Mouse (Mus musculus) liver, postnatal 0 days (tissue): ENCODE measurements around the gene Gnpat. TPM values are rescaled to one million over a fixed set of nuclear protein-coding genes. Genes with fewer than 3 reads are reported as not detected.

Source experiments
- ATAC-seq: fragments of 200-750 bp; cut with Nextera tagmentation; 2 replicates; pipeline ENCODE4 v1.8.0; 2017; ENCODE audit warnings: mild to moderate bottlenecking, moderate library complexity
- DNase-seq: peaks from one replicate; pipeline ENCODE4 v3.0.0-alpha.2; 2016
- H3K27ac ChIP-seq: fragments of 300-500 bp; sonication (generic); 2 replicates; pipeline ENCODE4 v1.5.1; 2014; ENCODE audit warnings: antibody characterized with exemption, moderate library complexity, mild to moderate bottlenecking, low read depth
- H3K27me3 ChIP-seq: fragments of 300-500 bp; sonication (generic); 2 replicates; pipeline ENCODE4 v1.6.1; 2014; ENCODE audit warnings: low read length, control low read depth, mixed read lengths; ENCODE audit not compliant: insufficient read depth
- H3K36me3 ChIP-seq: fragments of 300-500 bp; sonication (generic); replicated peaks from 2 replicates; pipeline ENCODE4 v1.6.1; 2014; ENCODE audit warnings: mild to moderate bottlenecking, control low read depth, low read length, moderate library complexity, mixed read lengths; ENCODE audit not compliant: insufficient read depth
- H3K4me1 ChIP-seq: fragments of 300-500 bp; sonication (generic); 2 replicates; pipeline ENCODE4 v1.6.1; 2014; ENCODE audit warnings: antibody characterized with exemption, mild to moderate bottlenecking, control low read depth; ENCODE audit not compliant: insufficient read depth
- H3K4me2 ChIP-seq: fragments of 300-500 bp; sonication (generic); 2 replicates; pipeline ENCODE4 v1.6.1; 2014; ENCODE audit warnings: low read depth, mild to moderate bottlenecking, low read length, moderate library complexity, mixed read lengths
- H3K4me3 ChIP-seq: fragments of 300-500 bp; sonication (generic); 2 replicates; pipeline ENCODE4 v1.5.1; 2014; ENCODE audit warnings: low read depth, low read length
- H3K9ac ChIP-seq: fragments of 300-500 bp; sonication (generic); replicated peaks from 2 replicates; pipeline ENCODE4 v1.6.1; 2014; ENCODE audit warnings: mild to moderate bottlenecking, moderate library complexity
- H3K9me3 ChIP-seq: fragments of 300-500 bp; sonication (generic); 2 replicates; pipeline ENCODE4 v1.6.1; 2016; ENCODE audit warnings: mild to moderate bottlenecking, control low read depth, low read length, mixed read lengths
- CTCF ChIP-seq: sonication (generic); IDR thresholded peaks from 2 replicates; pipeline ENCODE4 v1.5.1; 2016; ENCODE audit warnings: antibody characterized with exemption, low read depth
- EP300 ChIP-seq: IDR thresholded peaks from 2 replicates; pipeline ENCODE4 v1.6.1; 2016; ENCODE audit warnings: antibody characterized with exemption, low read depth, mild to moderate bottlenecking
- WGBS: fragments of 180-500 bp; shearing (Covaris S2); extraction: QIAGEN DNeasy Blood & Tissue Kit; methylation state at CpG from one replicate; pipeline ENCODE4 v1.1.7; 2014; ENCODE audit not compliant: insufficient replicate concordance; 5-methylcytosine and 5-hydroxymethylcytosine counted together
- polyA plus RNA-seq: library from polyadenylated mRNA; unstranded; fragments of >200 nt; fragmentation: Nextera tagmentation; extraction: Ambion mirVana; gene quantifications from 2 replicates; pipeline ENCODE4 v1.2.1, GENCODE M21; 2015

The Gnpat gene
- polyA plus RNA-seq, 1 experiment from 2014 or later = 24.2 TPM

DNA sequence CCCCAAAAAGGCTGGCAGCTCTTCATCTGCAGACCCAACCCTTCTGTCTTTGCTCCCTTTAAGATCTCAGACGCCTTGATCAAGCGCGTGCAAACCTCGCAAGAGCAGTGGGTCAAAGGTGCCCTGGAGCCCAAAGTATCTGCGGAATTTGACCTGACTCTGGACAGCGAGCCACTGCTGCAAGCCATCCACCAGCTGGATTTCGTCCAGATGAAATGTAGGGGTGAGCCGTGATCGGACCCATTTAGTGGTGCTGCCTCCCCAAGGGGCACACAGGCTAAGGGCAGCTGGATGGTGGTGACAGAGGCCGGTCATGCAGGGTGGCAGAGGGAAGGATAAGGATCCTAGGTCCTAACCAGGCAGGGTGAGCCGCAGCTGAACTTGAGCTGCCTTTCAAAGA, 42.7 kb upstream of the Gnpat start:
- Histone ChIP-seq H3K9ac (no peak overlapping the region), H3K4me3 (no peak overlapping the region), H3K36me3 (no peaks in the 10 kb centered on the region), H3K4me1 (no peaks in the 10 kb centered on the region), H3K4me2 (peak overlapping the region; percentile 0; the same call in 1 of the 2 replicates), H3K9me3 (peaks cover 4% of the 10 kb centered on the region; the same call in 1 of the 2 replicates), H3K27me3 (no peaks in the 10 kb centered on the region), H3K27ac (no peak overlapping the region)
- DNase-seq (no peak), ATAC-seq (peak; percentile 74)
- 52% methylated on average over 11 of the region's 11 CpGs for WGBS
- TF ChIP-seq EP300 (no peak), CTCF (no peak)

DNA sequence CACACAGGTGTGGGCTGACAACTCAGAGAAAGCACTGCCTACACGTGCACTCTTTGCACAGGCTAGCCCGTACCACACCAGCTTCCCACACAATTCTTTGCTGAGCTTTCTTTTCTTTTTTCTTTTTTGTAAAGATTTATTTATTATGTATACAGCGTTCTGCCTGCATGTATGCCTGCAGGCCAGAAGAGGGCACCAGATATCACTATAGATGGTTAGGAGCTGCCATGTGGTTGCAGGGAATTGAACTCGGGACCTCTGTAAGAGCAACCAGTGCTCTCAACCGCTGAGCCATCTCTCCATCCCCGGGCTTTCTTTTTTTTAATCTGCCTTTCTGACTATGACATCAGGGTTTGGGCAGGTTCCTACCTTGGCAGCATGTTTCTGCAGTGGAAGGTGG, 39.3 kb upstream of the Gnpat start:
- 76% methylated on average over 6 of the region's 6 CpGs for WGBS
- Histone ChIP-seq H3K27me3 (no peaks in the 10 kb centered on the region), H3K27ac (no peak overlapping the region), H3K4me2 (no peak overlapping the region), H3K36me3 (no peaks in the 10 kb centered on the region), H3K4me3 (no peak overlapping the region), H3K9me3 (no peaks in the 10 kb centered on the region), H3K4me1 (no peaks in the 10 kb centered on the region), H3K9ac (no peak overlapping the region)
- no peak for TF ChIP-seq EP300
- peak; percentile 31 for TF ChIP-seq CTCF
- ATAC-seq (no peak), DNase-seq (no peak)

DNA sequence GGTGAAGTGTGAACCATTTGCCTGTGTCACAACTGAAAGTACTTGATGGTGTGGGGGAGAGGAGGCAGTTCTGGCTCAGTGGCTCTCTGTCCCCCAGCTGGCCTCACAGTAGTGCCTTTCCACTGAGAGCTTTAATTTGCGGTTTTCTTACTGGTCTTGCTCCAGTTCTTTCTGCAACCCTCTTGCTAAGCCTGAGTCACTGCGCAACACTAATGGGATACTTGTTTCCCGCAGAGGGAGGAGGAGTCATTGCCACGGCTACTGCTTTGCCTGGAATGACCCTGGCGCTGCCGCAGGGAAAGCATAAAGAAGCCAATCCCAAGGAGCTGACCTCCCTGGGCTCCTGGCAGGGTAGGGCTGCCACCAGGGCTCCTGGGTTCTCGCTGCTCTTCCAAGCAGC, 36.2 kb upstream of the Gnpat start:
- Histone ChIP-seq H3K4me3 (no peak overlapping the region), H3K27me3 (no peaks in the 10 kb centered on the region), H3K27ac (no peak overlapping the region), H3K4me2 (no peak overlapping the region), H3K9ac (no peak overlapping the region), H3K4me1 (peaks cover 3% of the 10 kb centered on the region; the same call in 1 of the 2 replicates), H3K36me3 (no peaks in the 10 kb centered on the region), H3K9me3 (no peaks in the 10 kb centered on the region)
- WGBS = 31% methylated on average over 7 of the region's 7 CpGs
- ATAC-seq (0 out of 2 replicates have a peak, but pooled peaks have one; percentile 12), DNase-seq (no peak)
- no peak for TF ChIP-seq CTCF
- TF ChIP-seq EP300 = no peak

DNA sequence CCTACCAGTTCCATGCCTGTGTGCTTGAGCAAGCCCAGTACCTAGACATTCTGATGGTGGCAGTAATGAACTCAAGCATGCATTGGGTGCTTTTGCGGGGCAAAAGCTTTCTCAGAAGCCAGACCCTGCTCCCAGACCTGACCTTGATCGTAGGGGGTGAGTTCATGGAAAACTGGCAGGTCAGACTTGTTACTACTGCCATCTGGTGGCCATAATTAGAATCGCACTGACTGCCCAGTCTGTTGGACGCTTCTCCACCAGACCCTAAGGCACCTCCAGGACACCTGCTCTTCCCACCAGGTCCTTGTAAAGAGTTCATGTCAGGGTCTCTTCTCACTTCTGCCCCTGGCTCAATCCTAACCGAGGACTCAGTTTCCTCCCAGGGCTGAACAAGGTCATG, 35.4 kb upstream of the Gnpat start:
- H3K27ac ChIP-seq = no peak overlapping the region
- H3K4me2 ChIP-seq = no peak overlapping the region
- H3K27me3 ChIP-seq = no peaks in the 10 kb centered on the region
- peaks cover 3% of the 10 kb centered on the region; the same call in 1 of the 2 replicates for H3K4me1 ChIP-seq
- H3K9me3 ChIP-seq = no peaks in the 10 kb centered on the region
- WGBS = 3% methylated on average over 5 of the region's 5 CpGs
- H3K36me3 ChIP-seq = no peaks in the 10 kb centered on the region
- ATAC-seq (peak; percentile 35; the same call in 1 of the 2 replicates), DNase-seq (peak; percentile 64)
- H3K9ac ChIP-seq = no peak overlapping the region
- H3K4me3 ChIP-seq = no peak overlapping the region
- TF ChIP-seq CTCF = peak; percentile 90
- no peak for TF ChIP-seq EP300

GRCm38 (mm10) chr8:124828561-124829240, 34.1 kb upstream of the Gnpat start:
- no peak overlapping the region for H3K9ac ChIP-seq
- H3K4me2 ChIP-seq = no peak overlapping the region
- TF ChIP-seq EP300 = no peak
- H3K27me3 ChIP-seq = no peaks in the 10 kb centered on the region
- no peak for DNase-seq
- H3K27ac ChIP-seq = no peak overlapping the region
- no peaks in the 10 kb centered on the region for H3K9me3 ChIP-seq
- ATAC-seq = no peak
- 78% methylated on average over 24 of the region's 24 CpGs for WGBS
- H3K4me3 ChIP-seq = no peak overlapping the region
- peaks cover 3% of the 10 kb centered on the region; the same call in 1 of the 2 replicates for H3K4me1 ChIP-seq
- H3K36me3 ChIP-seq = no peaks in the 10 kb centered on the region

GRCm38 (mm10) chr8:124830050-124830449, 32.8 kb upstream of the Gnpat start:
- Histone ChIP-seq H3K36me3 (no peaks in the 10 kb centered on the region), H3K4me2 (0 out of 2 replicates have a peak overlapping the region, but pooled peaks have one; percentile 9), H3K9ac (no peak overlapping the region), H3K27me3 (no peaks in the 10 kb centered on the region), H3K4me3 (no peak overlapping the region), H3K4me1 (peaks cover 3% of the 10 kb centered on the region; the same call in 1 of the 2 replicates), H3K27ac (0 out of 2 replicates have a peak overlapping the region, but pooled peaks have one; percentile 29), H3K9me3 (no peaks in the 10 kb centered on the region)
- ATAC-seq = no peak
- no peak for DNase-seq
- 47% methylated on average over 13 of the region's 13 CpGs for WGBS
- no peak for TF ChIP-seq CTCF
- TF ChIP-seq EP300 = no peak
